Mouse (Mus musculus) adrenal gland, adult 2 months (tissue): ENCODE results near the gene Eya4. TPM values are rescaled to one million over a fixed set of nuclear protein-coding genes. Genes with fewer than 3 reads are reported as not detected.

Experiments used
- DNase-seq: peaks from one replicate; pipeline ENCODE4 v3.0.0; 2021
- long read RNA-seq: library from polyadenylated mRNA; stranded (forward); transcript quantifications from one replicate; pipeline ENCODE4 v2.0.0, GENCODE M21; 2021
- polyA plus RNA-seq: library from polyadenylated mRNA; depleted of rRNA; stranded (reverse); fragments of >200 nt; gene quantifications from 2 replicates; pipeline ENCODE4 v1.2.3, GENCODE M21; 2012; rRNA removed
- total RNA-seq, 2 experiments: library from RNA; stranded (reverse); gene quantifications; 2 replicates each; pipeline ENCODE4 v1.2.3; 2021

Eya4 gene
- total RNA-seq (1 to 10 TPM; 1.3 to 1.7 TPM), polyA plus RNA-seq (0.31 and 0.37 TPM in 2 replicates)
- long read RNA-seq: 0 reads

DNA sequence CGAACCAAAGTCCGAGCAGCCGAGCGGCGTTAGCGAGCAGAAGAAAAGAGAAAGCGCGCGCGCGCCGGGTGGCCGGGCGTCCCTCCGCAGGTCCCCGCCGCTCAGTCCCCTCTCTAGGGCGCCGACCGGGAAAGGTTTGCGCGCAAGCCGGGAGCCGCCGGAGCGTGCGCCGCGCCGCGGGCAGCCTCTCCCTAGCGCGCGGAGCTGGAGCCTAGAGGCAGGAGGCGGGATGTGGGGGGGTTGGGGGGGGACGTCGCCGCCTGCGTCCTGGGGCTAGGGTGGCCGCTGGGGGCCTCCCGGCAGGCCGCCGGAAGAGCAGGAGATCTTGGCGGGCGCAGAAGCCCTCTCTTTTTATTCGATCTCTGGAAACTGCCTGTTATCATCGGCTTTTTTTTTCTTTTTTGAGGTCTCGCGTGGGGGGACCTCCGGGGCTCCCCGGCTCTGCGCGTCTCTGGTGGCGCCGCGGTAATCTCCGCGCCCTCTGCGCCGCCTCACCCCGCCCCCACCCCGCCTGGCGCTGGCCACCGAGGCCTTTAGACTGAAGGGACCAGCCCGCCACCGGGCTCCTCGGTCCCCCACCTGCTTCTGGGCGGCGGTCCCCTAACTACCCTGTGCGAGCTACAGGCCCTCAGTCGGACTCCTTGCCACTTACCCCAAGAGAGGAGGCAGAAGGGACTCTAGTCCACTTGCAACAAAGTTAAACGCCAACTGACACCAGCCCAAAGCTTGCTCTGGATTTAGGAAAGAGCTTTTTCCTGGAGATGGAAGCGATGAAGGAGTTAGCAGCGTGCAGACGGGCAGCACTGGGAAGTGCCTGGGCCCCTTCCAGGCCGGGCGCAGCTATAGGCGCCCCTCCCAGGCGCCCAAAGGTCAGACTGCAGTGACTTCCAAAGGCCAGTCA lies at the start of gene Eya4:
TSS of gene Eya4 (minus strand) at position 776 of the 901 bp plus-strand sequence.
- peak; percentile 30 for DNase-seq

DNA sequence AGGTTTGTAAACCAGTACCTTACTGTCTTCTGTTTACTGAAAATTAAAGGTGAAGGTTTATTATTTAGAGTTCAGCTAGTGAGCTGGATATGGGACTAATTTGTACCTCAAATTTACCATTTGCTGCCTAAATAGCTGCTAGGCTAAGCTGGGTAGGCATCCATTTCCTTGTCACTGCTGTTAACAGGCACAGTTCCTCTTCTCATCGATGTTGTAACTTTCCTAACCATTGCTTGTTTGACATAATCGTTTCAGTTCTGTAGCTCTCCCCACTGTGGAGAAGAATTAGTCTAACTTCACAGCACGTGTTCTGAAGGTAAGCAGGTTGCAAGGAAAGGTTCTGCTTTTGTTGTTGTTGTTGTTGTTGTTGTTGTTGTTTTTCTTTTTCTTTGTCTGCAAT lies 44.8 kb upstream of the Eya4 start:
- no peak for DNase-seq

DNA sequence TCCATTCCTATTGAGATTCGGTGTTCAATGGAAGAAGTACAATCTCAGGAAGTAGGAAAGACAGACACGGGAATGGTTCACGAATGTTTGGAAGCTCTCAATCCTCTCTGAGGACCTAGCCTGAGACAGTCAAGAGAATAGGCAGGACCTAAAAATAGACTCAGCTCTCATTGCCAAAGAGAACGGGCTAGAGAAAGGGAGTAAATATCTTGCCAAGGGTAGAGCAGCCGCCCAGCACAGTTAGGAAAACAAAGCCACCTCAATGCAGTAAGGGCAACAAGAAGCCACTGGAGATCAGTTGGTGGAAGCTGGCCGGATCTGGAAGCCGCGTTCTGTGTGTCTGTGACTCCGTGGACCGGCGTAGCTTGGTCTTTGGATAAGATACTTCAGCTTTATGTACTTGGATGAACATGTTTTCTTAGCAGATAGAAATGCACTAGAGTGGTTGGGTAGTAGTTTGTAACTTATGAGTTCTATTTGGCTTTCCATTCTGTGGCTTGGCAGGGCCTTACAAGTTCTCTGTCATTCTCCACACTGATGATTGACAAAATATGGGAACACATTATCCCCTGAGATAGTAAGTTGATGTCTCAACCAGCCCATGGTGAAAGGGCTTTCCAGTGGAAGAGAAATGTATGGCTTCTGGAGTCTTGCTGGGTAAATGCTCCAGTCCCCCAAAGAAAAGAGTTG lies 44.1 kb upstream of the Eya4 start:
- DNase-seq: peak; percentile 2

DNA sequence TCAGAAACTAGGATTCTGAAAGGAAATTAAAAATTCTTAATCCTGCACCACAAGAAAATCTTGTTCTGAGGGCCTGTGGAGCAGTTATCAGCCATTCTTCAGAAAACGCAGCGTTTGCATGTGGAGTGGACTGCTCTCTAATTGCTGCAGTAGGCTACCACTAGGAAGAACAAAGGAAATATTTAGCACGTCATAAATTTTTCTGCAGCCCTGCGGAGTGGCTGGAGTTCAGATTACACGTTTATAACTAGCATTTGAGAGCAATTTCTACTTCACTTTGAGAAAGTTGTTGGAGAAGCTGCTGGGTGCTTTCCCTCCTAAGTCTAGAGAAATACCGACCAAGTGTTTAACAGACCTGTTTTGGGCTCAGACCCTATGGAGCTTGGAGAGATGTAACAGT lies 43.6 kb upstream of the Eya4 start:
- no peak for DNase-seq

DNA sequence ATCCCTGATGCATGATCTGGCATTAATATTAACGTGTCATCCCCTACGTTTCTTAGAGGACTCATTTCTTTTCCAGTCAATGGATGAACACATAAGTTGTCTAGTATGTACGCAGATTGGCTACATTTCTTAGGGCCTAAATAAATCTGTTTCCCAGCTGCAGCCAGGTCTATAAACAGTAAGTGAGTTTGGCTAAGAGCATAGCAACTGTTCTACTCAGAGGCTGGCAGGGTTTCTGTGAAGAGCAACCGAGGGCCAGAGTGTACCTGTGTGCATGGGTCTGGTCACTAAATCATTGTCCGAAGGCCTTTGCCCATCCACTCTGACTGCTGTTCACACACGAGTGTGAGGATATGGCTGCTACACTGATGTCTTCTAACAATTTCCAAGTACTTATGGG lies 13.3 kb upstream of the Eya4 start:
- DNase-seq: no peak

DNA sequence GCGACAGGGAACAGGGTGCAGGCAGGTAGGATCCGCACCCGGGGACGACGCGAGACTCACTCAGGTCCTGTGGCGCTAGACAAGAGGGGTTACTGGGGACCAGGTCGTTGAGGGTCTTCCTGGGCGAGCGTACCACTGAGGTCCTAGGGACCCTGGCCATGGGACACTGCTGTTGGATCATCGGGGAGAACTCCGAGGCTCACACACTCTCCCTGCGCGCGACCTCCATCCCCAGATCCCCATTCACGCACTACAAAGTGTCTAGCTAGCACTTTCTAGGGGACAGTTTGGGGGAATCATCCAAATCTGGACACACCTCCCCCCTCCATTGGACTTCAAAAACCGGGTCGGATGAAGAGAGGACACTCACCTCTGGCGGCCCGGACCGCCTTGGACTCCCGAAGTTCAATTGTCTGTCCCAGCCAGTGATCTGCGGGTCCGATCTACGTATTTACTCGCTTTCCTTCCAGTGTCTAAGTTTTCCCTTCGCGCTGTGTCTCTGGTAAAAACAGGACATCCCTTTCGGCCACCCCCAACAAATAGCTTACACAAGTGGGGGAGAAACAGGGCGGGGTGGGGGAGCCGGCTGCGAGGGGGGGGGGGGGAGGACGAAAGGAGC lies 1.1 kb downstream of the Eya4 start:
- DNase-seq: peak; percentile 5

DNA sequence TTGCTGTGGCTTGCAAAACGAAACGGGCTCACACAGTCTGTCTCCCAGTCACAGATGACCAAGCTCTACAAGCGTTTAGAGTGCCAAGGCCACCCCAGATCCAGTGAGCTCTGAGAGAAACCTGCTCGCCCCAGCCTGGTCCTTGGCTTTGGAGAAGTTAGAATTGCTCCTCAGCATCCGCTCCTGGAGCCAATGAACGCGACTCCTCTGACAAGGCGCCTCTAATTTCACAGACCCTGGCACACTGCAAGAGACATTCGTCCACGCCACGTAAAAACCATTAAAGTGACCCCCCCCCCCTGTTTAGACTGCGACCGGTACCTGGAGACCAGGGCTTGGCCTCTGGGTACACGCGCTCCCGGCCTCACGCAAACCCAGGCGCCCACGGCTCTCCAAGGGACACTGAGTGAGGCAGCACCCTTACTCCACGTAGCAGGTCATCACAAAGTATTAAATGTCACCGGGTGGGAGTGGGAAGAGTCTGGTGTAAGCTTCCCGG lies 1.6 kb downstream of the Eya4 start:
- DNase-seq: peak; percentile 5

DNA sequence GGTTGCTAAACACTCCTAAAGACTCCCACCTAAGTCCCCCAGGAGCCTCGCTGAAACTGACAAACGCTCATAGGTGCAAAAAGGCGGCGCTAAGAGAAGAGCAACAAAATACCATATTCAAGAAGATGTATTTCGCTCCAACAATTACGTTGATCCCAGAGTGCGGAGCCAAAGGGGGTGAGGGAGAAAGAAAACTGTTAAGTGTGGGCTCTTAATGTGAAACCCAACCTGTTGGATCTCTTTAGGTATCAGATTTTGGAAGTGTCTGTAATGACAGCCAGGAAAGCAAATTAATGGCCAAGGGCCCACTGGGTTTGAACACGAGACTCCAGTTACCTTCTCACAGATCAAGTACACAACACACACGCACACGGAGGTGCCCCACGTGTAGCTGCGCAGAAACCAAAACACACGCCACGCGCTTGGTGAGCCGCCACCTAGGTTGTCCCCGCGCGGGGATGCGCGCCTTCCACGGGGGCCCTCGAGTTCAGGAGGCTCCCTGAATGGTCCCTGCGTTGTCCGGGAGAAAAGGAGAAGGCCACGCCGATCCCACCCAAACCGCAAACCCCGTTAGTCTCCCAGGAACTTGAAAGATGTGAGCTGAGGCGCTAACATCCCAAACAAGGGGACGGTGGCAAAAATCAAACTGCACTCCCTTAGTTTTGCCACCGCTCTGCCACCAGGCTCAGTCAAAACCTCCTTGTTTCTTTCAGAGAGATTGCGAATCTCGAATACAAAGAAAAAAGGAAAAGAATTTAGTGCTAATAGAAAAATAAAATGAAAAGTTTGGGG lies 2.3 kb downstream of the Eya4 start:
- no peak for DNase-seq

DNA sequence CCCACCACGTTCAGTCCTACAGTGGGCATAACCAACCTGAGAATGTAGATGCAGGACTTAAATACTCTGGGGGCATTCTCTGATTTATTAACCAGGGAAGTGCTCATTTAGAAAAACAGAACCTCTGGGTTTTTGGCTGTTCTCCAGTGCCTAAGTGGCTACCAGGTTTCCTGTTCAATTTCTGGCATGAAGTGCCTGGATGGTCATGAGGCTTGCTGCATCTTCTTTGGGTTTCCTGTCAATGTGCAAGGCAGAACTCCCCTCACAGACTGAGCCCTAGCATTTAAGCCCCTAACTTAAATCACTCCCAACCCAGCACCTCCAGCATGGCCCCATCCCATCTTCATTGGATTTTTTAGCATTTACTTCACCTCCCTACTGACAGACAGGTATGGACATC lies 13.3 kb downstream of the Eya4 start:
- DNase-seq: no peak

DNA sequence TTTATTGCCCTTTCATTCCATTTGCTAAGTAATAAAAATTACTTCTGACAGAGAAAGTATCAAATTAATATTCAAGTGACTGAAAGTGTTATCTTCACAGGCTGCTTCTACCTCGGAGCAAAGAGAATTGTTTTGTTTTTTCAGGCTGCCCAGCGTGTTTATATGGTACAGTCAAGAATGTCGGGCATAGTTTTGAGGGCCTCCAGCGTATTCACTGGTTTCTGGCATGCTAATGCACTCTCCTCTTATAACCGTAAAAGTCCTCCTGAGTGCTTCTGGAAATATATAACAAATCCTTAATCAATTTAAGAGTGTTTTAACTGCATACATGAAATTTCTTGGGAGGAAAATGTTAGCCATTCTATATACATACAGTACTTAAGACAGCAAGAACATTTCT lies 17.8 kb downstream of the Eya4 start:
- no peak for DNase-seq

DNA sequence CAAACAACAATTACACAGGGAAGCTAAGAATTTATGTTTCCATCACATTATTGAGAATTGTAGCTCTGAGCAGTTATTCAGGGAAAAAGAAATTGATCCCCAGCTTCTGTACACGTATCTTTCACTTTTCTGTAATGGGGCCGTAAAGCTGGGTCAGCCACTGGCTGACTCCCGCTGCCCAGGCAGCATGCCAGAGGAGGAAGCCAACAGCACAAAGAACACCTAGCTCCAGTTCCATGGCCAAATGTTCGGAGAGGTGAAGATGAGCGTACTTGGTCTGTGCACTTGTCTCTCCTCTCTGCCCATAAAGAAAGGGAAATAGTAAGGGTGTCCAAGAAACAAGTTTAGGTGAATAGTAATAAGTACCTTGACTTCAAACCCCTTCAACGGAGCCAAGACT lies 22.9 kb downstream of the Eya4 start:
- DNase-seq: no peak

DNA sequence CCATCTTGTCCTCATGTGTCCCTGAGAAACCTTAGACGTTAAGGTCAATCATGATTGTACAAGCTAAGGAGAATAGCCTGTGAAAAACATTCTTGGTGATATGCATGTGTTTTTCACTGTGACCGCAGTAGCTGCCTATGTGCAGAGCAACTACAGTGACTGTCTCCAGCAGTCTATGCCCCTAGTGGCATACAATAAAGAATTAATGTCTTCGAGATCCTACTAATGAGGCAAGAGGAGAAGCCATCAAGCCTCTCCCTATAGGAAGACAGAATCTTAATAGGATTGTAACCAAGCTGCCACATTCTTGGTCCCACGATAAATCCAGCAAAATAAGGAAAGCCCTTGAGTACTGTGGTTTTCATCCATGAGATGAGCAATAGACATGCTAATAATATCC lies 28.3 kb downstream of the Eya4 start:
- no peak for DNase-seq

DNA sequence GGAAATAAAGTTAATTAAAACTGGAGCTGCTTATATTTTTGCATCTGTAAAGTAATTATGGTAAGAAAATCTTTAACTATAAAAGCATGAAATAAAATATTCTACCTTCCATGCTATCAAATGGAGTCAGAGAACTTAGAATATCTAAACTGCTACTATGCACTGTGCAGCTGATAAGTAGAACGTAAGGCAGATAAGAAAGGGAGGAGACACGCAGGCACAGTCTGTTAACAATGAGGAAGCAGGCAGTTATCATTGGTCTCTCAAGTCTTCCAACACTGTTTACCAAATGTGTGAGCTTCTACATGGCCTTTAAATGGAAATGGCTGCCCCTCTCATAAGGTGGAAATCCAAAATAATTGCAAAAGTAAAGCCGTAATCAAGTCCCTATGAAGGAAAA lies 55.0 kb downstream of the Eya4 start:
- no peak for DNase-seq

DNA sequence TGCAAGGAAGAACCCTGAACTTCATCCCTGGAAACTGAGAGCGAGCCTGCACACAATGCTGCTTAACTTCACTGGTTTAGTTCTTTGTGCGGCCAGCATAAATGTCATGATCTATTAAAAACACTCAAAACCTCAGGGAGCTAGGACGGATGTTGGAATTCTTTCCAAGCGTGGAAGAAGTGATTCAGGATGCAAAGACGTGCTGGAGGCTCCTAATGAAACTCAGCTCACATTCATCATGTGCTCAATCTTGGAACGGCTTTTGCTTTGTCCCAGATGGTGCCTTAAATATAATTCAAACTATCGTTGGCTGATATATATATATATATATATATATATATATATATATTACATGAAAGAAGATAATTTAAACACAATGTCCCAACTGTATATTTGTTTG lies 58.1 kb downstream of the Eya4 start:
- DNase-seq: no peak

DNA sequence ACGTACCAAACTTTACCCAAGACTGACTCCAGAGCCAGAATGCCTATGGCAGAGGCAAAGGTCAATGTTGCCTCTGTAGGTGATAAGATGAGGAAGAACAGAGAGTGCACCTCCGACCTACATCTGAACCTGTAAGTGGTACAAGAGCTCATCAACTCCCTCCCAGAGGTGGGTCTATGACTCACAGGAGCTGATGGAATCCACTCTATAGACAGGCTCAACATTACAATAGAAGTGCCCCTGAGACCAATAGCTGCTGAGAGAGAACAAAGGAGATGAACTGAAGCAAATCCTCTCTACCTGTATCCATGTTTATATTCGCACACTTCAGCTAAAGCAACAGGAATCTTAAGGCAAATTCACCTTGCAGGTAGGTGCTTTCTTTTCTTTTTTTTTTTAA lies 73.2 kb downstream of the Eya4 start:
- DNase-seq: no peak

DNA sequence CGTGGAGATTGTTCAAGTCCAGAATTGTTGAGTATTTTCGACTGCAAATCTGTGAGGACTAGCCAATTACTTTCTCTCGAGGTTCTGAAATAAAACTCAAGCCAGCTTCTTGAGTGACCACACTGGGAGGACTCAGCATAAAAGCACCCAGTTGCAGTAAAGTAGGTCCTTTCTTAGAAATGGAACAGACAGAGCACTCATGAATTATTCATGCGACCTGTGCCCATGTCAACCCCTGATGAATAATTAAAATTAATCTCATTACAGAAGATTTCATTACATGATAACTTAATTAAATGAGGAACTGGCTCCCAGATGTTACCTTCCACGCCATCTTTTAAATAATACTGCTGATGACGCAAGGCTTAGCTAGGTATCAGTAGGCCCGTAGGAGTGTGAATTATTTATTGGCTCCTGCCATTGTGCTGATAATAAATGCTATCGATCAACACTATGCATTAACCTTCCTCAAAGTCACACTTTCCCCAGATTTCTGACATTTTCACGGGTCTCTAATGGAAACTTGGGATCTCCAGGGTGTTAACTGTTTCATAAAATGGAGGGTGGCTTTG lies 79.5 kb downstream of the Eya4 start:
- no peak for DNase-seq

DNA sequence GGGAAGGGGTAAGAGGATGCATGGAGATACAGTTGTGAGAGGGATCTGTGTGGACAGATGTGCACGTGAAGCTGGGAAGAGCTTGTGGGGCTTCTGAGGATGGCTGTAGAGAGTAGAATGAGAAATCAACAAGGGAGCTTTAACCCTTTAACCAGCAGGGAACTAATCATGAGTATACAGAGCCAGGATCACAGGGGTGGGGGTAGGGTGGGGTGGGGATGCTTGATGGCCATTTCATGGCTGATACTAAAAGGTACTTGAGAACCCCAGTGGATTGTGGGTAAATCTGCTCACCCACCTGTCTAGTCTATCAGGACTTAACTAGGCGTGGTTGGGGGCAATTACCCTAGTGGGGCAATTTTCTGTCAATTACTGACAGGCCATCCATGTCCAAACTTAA lies 80.1 kb downstream of the Eya4 start:
- no peak for DNase-seq

DNA sequence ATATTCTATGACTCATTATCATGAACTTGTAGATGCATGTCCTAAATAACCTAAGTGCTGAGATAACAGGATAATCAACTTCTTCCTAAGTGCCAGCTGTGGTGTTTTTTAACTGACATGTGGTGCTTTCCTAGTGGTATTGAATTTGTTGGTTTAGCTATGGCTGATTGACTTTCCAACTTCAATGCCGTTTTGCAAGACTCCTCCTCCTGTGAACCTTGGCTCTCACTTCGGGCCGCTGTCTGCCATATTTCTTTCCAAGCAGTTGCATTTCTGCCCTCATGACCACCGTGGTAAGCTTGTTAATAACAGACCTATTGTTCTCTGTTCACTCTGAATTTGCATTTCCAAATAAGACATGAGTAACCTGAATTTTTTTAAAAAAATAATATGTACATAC lies 98.4 kb downstream of the Eya4 start:
- no peak for DNase-seq

DNA sequence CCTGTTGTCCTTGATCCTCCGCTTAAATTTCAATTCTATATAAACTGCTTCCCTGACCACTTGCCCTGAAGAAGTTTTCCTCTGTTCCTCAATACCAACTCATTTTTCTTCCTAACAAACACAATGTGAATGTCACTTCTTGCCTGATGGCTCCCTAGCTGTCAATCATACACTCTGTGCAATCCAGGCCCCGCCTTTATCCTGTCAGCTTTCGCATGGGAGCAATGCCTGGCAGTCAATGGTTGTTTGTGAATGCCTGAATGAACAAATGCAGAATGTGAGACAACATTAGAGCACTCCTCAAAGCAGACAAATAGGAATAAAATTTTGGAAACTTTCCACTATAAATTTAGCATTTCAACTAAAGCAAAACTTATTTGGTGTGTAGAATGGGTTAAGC lies 104.1 kb downstream of the Eya4 start:
- no peak for DNase-seq

DNA sequence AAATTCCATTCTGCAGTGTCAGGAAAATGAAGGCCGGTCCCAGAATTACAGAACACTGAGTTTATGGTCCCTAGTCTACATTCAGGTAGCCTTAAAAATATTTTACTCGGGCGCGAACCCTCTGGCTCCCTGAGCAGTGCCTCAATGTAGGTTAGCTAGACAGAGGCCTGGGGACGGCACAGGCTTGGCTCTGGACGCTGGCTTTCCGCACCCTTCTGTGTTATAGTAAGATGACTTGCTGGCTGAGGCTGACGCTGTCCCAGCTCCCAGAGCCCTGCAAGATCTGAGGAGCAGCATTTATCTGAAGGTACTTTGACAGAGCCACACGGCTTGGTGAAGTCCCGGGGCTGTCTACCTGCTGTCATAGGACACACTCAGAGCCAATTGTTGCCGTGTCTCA lies 113.7 kb downstream of the Eya4 start:
- DNase-seq: no peak

DNA sequence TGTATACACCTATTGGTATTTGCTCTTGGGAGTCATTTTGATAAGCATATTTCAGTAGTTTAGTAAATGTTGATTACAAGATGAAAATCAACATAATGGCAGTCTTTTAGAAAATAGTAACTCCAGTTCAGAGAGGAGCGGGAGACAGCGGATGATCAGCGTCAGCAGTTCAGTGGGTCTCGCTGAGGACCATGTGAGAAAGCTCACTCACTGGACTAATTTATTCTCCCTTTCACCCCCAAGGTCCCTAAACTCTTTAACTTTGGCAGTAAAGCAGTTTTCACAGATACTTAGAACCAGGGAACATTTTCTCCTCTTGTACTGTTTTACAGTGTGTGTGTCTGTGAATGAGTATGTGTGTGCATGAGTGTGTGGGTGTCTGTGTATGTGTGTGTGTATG lies 115.2 kb downstream of the Eya4 start:
- no peak for DNase-seq

DNA sequence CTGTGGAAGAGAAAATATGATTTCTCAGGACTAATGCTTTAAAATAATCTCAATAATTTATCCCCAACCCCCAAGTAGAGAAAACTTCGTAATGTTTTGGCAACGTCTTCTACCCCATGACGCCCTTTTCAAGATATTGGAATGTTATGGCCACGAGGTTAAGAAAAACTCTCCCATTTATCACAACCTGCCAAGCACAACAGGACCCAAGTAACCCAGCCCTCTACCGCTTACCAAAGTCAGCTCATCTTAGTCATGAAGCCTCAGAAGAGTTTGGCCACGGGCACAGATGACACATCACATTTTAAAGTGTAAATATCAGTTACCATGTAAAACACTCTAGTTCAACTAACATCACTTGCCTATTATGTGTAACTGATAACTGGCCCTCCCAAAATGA lies 117.2 kb downstream of the Eya4 start:
- no peak for DNase-seq
